Mouse (Mus musculus) stomach, postnatal 0 days (tissue): ENCODE measurements around the gene Pcgf2. TPM values are rescaled to one million over a fixed set of nuclear protein-coding genes. Genes with fewer than 3 reads are reported as not detected.

Source experiments
- ATAC-seq: fragments of 200-750 bp; cut with Nextera tagmentation; 2 replicates; pipeline ENCODE4 v1.8.0; 2017; ENCODE audit not compliant: low FRiP score, low TSS enrichment
- DNase-seq: peaks from one replicate; pipeline ENCODE4 v3.0.0-alpha.2; 2016; ENCODE audit warnings: low spot score
- H3K27ac ChIP-seq: fragments of 300-500 bp; sonication (generic); replicated peaks from 2 replicates; pipeline ENCODE4 v1.5.1; 2014; ENCODE audit warnings: mild to moderate bottlenecking, control low read depth
- H3K27me3 ChIP-seq: fragments of 300-500 bp; sonication (generic); 2 replicates; pipeline ENCODE4 v1.6.1; 2014; ENCODE audit warnings: low read length; ENCODE audit not compliant: control insufficient read depth, insufficient read depth
- H3K36me3 ChIP-seq: fragments of 300-500 bp; sonication (generic); 2 replicates; pipeline ENCODE4 v1.6.1; 2014; ENCODE audit warnings: low read length, mixed read lengths; ENCODE audit not compliant: control insufficient read depth, insufficient read depth
- H3K4me1 ChIP-seq: fragments of 300-500 bp; sonication (generic); replicated peaks from 2 replicates; pipeline ENCODE4 v1.6.1; 2014; ENCODE audit warnings: antibody characterized with exemption; ENCODE audit not compliant: control insufficient read depth, insufficient read depth
- H3K4me2 ChIP-seq: fragments of 300-500 bp; sonication (generic); replicated peaks from 2 replicates; pipeline ENCODE4 v1.6.1; 2014; ENCODE audit warnings: low read depth, mild to moderate bottlenecking, control low read depth, moderate library complexity
- H3K4me3 ChIP-seq: fragments of 300-500 bp; sonication (generic); 2 replicates; pipeline ENCODE4 v1.5.1; 2014; ENCODE audit warnings: low read depth, low read length, control low read depth
- H3K9ac ChIP-seq: fragments of 300-500 bp; sonication (generic); 2 replicates; pipeline ENCODE4 v1.6.1; 2014; ENCODE audit warnings: mild to moderate bottlenecking, low read length, control low read depth, mixed read lengths
- H3K9me3 ChIP-seq: fragments of 300-500 bp; sonication (generic); 2 replicates; pipeline ENCODE4 v1.6.1; 2016; ENCODE audit warnings: low read length; ENCODE audit not compliant: control insufficient read depth
- CTCF ChIP-seq: IDR thresholded peaks from 2 replicates; pipeline ENCODE4 v1.5.1; 2016; ENCODE audit warnings: antibody characterized with exemption, low read depth, mild to moderate bottlenecking, moderate library complexity
- EP300 ChIP-seq: optimal IDR thresholded peaks from 2 replicates; pipeline ENCODE3; 2016; ENCODE audit warnings: antibody characterized with exemption
- WGBS: fragments of 180-500 bp; shearing (Covaris S2); extraction: QIAGEN DNeasy Blood & Tissue Kit; methylation state at CpG from one replicate; pipeline ENCODE4 v1.1.7; 2014; 5-methylcytosine and 5-hydroxymethylcytosine counted together
- polyA plus RNA-seq: library from polyadenylated mRNA; unstranded; fragments of >200 nt; fragmentation: Nextera tagmentation; extraction: Ambion mirVana; gene quantifications from 2 replicates; pipeline ENCODE4 v1.2.1, GENCODE M21; 2015

The Pcgf2 gene
- polyA plus RNA-seq, 1 experiment from 2014 or later, result 6.6 TPM

DNA sequence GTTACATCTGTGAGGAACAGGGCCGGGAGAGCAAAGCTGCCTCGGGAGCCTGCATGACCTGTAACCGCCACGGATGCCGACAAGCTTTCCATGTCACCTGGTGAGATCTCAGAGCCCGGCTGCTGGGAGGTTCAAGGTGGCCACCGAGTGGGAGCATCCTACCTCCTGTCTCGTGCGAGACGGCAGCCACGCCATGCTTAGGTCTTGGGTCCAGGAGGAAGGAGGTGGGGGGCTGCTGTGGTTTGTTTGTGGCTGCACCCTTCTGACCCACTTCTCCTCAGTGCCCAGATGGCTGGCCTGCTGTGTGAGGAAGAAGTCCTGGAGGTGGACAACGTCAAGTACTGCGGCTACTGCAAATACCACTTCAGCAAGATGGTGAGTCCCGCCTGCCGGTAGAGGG lies 33.5 kb downstream of the Pcgf2 start:
- Histone ChIP-seq H3K9me3 (no peaks in the 10 kb centered on the region), H3K27me3 (no peaks in the 10 kb centered on the region), H3K4me1 (0 out of 2 replicates have a peak, but pooled peaks cover 3% of the 10 kb centered on the region), H3K9ac (no peak overlapping the region), H3K27ac (no peak overlapping the region), H3K4me3 (no peak overlapping the region), H3K36me3 (peaks cover 5% of the 10 kb centered on the region; the same call in 1 of the 2 replicates), H3K4me2 (no peak overlapping the region)
- WGBS, result 91% methylated on average over 15 of the region's 15 CpGs
- no peak for ATAC-seq
- DNase-seq, result no peak
- no peak for TF ChIP-seq EP300
- TF ChIP-seq CTCF, result no peak

DNA sequence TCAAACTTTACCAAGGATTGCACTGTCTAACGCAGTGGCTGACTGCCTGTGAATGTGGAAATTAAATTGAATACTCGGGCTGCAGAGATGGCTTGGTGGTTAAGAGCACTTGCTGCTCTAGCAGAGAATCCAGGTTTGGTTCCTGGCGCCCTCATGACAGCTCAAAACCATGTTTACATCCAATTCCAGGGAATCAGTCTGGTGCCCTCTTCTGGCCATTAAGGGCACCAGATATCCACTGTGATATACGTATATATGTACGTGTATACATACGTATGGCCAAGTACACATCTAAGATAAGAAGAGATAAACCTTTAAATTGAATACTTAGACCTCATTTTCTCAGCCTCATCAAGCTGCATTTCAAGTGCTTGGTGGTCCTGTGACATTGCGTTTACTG lies 34.1 kb downstream of the Pcgf2 start:
- Histone ChIP-seq H3K27me3 (no peaks in the 10 kb centered on the region), H3K4me3 (no peak overlapping the region), H3K4me1 (0 out of 2 replicates have a peak, but pooled peaks cover 3% of the 10 kb centered on the region), H3K4me2 (no peak overlapping the region), H3K9ac (no peak overlapping the region), H3K9me3 (no peaks in the 10 kb centered on the region), H3K27ac (no peak overlapping the region), H3K36me3 (peaks cover 5% of the 10 kb centered on the region; the same call in 1 of the 2 replicates)
- WGBS, result 82% methylated on average over 7 of the region's 7 CpGs
- TF ChIP-seq EP300 (no peak), CTCF (peak; percentile 65)
- DNase-seq (no peak), ATAC-seq (no peak)

DNA sequence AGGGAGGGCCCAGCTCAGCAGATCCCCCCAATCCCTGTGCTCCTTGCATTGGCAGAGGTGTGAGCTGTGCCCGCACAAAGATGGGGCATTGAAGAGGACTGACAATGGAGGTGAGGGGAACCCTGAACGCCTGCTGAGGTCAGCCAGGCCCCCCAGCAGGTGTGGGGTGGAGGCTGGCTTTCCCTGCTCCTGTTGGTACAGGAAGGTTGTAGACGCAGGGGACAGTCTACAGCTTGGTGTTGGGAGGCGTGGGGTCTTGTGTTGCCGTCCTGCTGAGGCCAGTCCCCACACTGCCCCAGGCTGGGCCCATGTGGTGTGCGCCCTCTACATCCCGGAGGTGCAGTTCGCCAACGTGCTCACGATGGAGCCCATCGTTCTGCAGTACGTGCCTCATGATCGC lies 34.9 kb downstream of the Pcgf2 start:
- Histone ChIP-seq H3K27ac (no peak overlapping the region), H3K4me3 (no peak overlapping the region), H3K27me3 (no peaks in the 10 kb centered on the region), H3K4me1 (0 out of 2 replicates have a peak, but pooled peaks cover 9% of the 10 kb centered on the region), H3K9ac (no peak overlapping the region), H3K4me2 (no peak overlapping the region), H3K36me3 (peaks cover 5% of the 10 kb centered on the region; the same call in 1 of the 2 replicates), H3K9me3 (no peaks in the 10 kb centered on the region)
- ATAC-seq, result no peak
- DNase-seq, result no peak
- WGBS, result 90% methylated on average over 13 of the region's 13 CpGs
- TF ChIP-seq EP300 (no peak), CTCF (no peak)

GRCm38 (mm10) chr11:97664771-97665240 lies 35.5 kb downstream of the Pcgf2 start:
- DNase-seq, result peak; percentile 42

DNA sequence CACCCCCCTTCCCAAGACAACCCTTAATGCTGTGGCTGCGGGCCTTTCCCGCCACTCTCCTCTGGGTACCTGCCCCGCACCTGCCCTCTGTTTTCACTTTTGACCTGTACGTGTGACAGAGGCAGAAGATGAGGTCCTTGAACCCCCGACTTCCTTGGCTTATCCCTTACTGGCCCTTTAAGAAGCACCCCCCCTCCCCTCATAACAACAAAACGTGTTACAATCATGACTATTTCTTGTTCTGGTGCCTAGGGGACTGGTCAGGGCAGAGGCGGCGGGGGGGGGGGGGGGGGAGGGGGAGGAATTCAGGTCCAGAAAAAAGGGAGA lies 36.0 kb downstream of the Pcgf2 start:
- no peak for TF ChIP-seq CTCF
- no peak for TF ChIP-seq EP300
- no peak for ATAC-seq
- 2% methylated on average over 6 of the region's 8 CpGs for WGBS
- no peaks in the 10 kb centered on the region for H3K27me3 ChIP-seq
- H3K27ac ChIP-seq, result peak overlapping the region; percentile 84; the same call in 1 of the 2 replicates
- peaks cover 5% of the 10 kb centered on the region; the same call in 1 of the 2 replicates for H3K36me3 ChIP-seq
- peak overlapping the region; percentile 75 for H3K4me3 ChIP-seq
- DNase-seq, result no peak
- H3K9ac ChIP-seq, result peak overlapping the region; percentile 75
- H3K4me2 ChIP-seq, result peak overlapping the region; percentile 89
- 0 out of 2 replicates have a peak, but pooled peaks cover 11% of the 10 kb centered on the region for H3K4me1 ChIP-seq
- no peaks in the 10 kb centered on the region for H3K9me3 ChIP-seq

More at GRCm38 (mm10) chr11:97664771-97665240, 35.5 kb downstream of the Pcgf2 start:
- peak overlapping the region; percentile 75 for H3K4me3 ChIP-seq
- no peaks in the 10 kb centered on the region for H3K9me3 ChIP-seq
- peak overlapping the region; percentile 89 for H3K4me2 ChIP-seq
- WGBS, result 32% methylated on average over 6 of the region's 6 CpGs
- TF ChIP-seq CTCF (peak; percentile 48), EP300 (no peak)
- H3K27me3 ChIP-seq, result no peaks in the 10 kb centered on the region
- H3K27ac ChIP-seq, result no peak overlapping the region
- no peak for ATAC-seq
- peaks cover 5% of the 10 kb centered on the region; the same call in 1 of the 2 replicates for H3K36me3 ChIP-seq
- H3K4me1 ChIP-seq, result 0 out of 2 replicates have a peak, but pooled peaks cover 9% of the 10 kb centered on the region
- 0 out of 2 replicates have a peak overlapping the region, but pooled peaks have one; percentile 8 for H3K9ac ChIP-seq

DNA sequence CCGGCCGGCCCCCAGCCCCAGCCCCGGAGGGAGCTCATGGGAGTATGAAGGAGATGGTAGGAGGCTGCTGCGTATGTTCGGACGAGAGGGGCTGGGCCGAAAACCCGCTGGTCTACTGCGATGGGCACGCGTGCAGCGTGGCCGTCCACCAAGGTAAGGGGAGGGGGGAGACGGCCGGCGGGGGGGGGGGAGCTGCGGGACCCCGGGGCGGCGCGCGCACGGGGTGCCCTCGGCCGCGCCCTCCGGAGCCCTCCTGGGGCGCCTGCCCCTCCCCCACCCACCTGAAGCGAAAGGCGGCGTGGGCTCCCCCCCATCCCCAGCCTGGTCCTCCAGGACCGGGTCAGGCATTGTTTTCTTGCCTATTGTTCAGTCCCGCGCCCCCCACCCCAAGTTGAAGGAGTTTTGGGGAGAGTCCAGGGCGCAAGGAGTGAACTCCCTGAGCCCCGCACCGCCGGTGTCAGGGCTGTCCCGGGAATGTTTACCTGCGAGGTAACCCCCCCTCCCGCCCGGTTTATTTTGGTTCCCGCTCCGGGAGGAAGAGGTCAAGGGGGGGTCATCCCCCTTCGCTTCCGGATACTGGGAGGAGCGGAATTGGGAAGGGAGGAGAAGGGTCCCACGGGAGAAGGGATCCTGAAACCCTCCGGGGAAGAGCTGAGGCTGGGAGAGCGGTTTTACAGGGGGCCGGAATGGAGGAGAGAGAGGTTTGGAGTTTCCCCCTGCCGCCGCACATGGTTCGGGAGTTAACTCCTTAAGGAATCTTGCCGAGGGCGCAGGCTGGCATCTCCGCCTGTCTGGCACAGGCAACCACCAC lies 36.6 kb downstream of the Pcgf2 start:
- Histone ChIP-seq H3K4me1 (0 out of 2 replicates have a peak, but pooled peaks cover 11% of the 10 kb centered on the region), H3K9ac (peak overlapping the region; percentile 75), H3K4me2 (peak overlapping the region; percentile 89), H3K4me3 (peak overlapping the region; percentile 75), H3K9me3 (no peaks in the 10 kb centered on the region), H3K36me3 (peaks cover 5% of the 10 kb centered on the region; the same call in 1 of the 2 replicates), H3K27me3 (no peaks in the 10 kb centered on the region), H3K27ac (peak overlapping the region; percentile 84)
- DNase-seq (peak; percentile 52), ATAC-seq (no peak)
- no peak for TF ChIP-seq CTCF
- no peak for TF ChIP-seq EP300
- under 1% methylated on average over 33 of the region's 57 CpGs for WGBS
